Mouse (Mus musculus) C2C12 (cell line): ENCODE data around the gene Fau.

ENCODE experiments used
- CEBPB ChIP-seq: IDR thresholded peaks from one replicate; pipeline ENCODE4 v1.6.1; 2011; ENCODE audit warnings: low read depth, mild to moderate bottlenecking, control low read depth, moderate library complexity
- CTCF ChIP-seq: IDR thresholded peaks from one replicate; pipeline ENCODE4 v1.5.1; 2011; ENCODE audit not compliant: control insufficient read depth, insufficient read depth, insufficient read length
- FOSL1 ChIP-seq: IDR thresholded peaks from one replicate; pipeline ENCODE4 v1.8.0; 2011; ENCODE audit warnings: mild to moderate bottlenecking, low read length; ENCODE audit not compliant: poor library complexity, insufficient read depth, severe bottlenecking
- MAX ChIP-seq: IDR thresholded peaks from one replicate; pipeline ENCODE4 v1.6.1; 2011; ENCODE audit warnings: mild to moderate bottlenecking, control low read depth
- MYOD1 ChIP-seq: IDR thresholded peaks from one replicate; pipeline ENCODE4 v1.6.1; 2011; ENCODE audit warnings: low read depth; ENCODE audit not compliant: control insufficient read depth, insufficient read length
- MYOG ChIP-seq: IDR thresholded peaks from one replicate; pipeline ENCODE4 v1.6.1; 2011; ENCODE audit not compliant: control insufficient read depth, insufficient read length; ENCODE audit errors: extremely low read depth
- USF1 ChIP-seq: IDR thresholded peaks from one replicate; pipeline ENCODE4 v1.6.1; 2011; ENCODE audit warnings: low read depth, mild to moderate bottlenecking, control low read depth, moderate library complexity

DNA sequence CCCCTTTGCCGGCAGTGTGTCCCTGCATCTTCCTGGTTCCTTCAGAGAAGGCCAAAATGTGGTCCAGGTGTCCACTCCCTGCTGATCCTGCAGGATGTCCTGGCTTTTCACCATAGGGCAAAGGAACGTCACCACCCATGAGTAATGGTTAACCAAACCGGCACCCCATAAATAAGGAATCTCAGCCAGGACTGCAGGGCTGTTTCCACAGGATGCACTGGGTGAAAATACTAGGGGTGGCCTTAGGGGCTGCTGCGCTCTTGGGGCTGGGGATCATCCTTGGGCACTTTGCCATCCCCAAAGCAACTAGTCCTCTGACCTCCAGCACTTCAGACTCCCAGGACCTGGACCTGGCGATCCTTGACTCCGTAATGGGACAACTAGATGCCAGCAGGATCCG, 47.9 kb downstream of the Fau start, which contains the start of gene Naaladl1:
- no peak for TF ChIP-seq MAX
- TF ChIP-seq CTCF: no peak
- no peak for TF ChIP-seq CEBPB
- no peak for TF ChIP-seq USF1
- TF ChIP-seq MYOG: no peak
- TF ChIP-seq FOSL1: no peak
- TF ChIP-seq MYOD1: no peak
